Mouse (Mus musculus) heart, postnatal 4 days (tissue): ENCODE measurements around the gene Pml. TPM values are rescaled to one million over a fixed set of nuclear protein-coding genes. Genes with fewer than 3 reads are reported as not detected.
"Not testable (repeated sequence)": the region's sequence is repeated elsewhere in the genome, so short reads cannot be mapped to it uniquely, and the experiment has no call there.

Experiments
- DNase-seq: peaks from one replicate; pipeline ENCODE4 v3.0.0; 2021
- total RNA-seq, 2 experiments: library from RNA; stranded (reverse); gene quantifications; 2 replicates each; pipeline ENCODE4 v1.2.3; 2021

The Pml gene
- total RNA-seq, 2 experiments from 2014 or later: 15.3 to 17.6 TPM

DNA sequence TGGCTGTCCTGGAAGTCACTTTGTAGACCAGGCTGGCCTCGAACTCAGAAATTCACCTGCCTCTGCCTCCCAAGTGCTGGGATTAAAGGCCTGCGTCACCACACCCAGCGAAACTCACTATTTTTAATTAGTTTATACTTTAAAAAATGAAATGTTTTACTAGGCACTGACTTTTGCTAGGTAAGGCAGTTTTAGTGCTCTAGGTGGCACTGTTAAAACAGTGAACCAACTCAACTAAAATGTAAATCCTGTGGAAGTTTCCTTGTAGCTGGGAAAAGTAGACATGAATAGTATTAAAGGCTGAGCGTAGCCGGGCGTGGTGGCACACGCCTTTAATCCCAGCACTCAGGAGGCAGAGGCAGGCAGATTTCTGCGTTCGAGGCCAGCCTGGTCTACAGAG lies 22.0 kb upstream of the Pml start:
- DNase-seq: not testable (repeated sequence)

DNA sequence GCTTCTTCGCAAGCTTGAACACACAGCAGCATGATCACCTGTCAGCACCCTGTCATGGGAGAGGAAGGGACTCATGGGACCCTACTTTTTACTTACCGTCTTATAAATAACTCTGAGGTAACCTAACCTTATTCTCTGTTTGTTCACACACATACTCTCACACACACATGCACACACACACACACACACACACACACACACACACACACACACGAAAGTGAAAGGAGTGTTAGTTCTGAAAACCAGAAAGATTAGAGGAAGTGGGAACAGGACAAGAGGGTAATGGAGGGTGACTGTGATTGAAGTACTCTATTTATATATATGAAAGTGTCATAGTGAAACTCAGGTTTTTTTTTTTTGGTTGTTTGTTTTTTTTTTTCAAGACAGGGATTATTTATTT lies 21.5 kb upstream of the Pml start:
- DNase-seq: no peak

- no peak for DNase-seq
Observed at GRCm38 (mm10) chr9:58270081-58270480, 20.5 kb upstream of the Pml start.

GRCm38 (mm10) chr9:58268384-58269313 lies 19.1 kb upstream of the Pml start:
- peak; percentile 75 for DNase-seq

GRCm38 (mm10) chr9:58267046-58267445 lies 17.5 kb upstream of the Pml start:
- DNase-seq: no peak

DNA sequence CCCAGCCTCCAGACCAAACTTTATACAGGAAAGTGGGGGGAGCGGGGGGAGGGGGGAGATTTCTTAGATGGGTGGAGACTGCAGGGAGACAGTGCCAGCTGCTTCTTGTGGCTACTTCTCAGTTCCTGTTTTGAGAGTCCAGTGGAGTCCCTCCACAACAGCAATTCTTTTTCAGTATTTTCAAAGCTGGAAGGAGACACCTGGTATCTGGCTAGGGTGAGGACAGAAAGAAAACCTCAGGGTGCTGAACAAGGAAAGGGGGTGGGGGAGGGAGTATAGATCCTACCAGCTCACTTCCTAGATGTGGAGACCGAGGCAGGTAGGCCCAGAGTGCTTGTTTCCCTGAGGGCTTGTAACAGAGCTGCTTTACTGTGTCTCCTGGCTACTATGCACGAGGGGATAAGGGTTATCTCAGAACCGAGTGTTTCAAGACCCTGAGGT lies 17.0 kb upstream of the Pml start:
- DNase-seq: no peak

- no peak for DNase-seq
Observed at GRCm38 (mm10) chr9:58265368-58265767, 15.8 kb upstream of the Pml start.

DNA sequence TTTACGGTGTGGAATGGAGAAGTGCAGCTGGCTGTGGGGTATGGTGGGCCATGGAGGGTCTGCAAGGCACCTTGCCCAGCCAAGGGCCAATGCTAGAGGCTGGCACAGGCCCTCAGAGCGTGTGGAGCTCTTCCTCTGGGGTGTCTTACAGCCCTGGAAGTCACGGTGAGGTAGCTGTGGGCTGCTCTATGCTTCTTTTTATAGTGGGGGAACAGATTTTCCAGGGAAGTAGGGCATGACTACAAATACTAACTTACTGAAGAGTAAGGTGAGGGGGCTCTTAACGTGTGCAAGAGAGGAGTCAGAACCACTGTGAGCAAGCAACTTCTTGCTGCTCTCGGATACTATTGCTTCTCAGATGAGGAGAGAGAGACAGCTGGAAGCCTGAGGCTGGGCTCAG lies 12.9 kb upstream of the Pml start:
- no peak for DNase-seq

DNA sequence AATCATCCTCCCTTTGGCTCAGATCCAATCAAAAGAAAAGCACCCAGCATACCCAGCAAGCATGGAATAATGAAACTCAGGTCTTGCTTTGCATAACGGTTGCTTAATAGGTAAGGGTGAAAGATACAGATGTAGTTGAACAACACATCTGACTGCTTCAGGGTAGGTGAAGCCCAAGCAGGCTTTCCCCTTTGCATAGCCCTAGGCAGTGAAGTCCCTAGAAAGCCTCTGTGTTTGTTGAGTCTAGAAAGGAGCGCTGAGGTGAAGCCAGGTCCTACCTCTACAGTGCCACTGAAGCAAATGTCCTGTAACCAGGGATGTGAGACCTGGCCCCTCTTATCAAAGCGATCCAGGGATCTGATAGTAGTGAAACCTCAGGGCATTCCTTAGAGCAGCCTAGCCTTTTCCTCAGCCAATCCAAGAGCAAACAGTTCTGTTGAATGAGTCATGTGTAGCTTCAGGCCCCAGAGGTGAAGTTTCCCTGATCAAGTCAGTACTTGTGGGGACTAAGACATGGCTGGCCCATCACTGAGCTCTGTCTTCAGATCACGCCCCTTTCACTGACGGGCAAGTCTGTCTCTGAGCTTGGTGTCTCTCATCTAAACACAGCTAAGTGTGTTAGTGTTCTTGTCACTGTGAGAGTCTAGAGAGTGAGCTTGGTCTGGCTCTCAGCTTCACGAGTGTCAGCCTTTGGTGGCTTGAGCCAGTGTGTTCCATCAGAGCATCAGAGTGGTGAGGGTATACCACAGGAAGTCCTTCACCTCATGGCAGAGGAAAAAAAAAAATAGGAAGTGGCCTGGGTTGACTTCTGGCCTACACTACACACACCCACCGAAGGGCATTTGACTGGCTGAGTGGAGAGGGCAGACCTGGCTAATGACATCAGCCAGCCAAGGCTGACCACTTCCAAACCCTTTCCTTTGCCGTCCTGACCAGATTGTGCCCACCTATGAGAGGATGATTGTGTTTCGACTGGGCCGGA lies 6.4 kb upstream of the Pml start:
- no peak for DNase-seq

DNA sequence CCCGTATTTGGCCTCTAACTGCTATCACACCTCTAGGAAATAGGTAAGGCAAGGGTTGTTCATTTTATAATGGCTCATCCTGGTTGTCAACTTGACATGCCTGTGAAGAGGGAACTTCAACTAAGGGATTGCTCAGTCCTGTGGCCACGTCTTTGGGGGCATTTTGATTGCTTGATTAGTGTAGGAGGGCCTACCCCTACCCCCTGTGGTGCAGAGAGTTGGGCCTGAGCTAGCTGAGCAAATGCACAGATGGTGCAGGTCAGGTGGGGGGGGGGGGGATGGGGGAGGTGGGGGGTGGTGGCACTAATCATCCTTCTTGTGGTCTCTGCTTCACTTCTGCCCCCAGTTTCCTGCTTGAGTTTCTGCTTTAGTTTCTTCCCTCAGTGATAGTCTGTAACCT lies 5.5 kb upstream of the Pml start:
- DNase-seq: no peak

DNA sequence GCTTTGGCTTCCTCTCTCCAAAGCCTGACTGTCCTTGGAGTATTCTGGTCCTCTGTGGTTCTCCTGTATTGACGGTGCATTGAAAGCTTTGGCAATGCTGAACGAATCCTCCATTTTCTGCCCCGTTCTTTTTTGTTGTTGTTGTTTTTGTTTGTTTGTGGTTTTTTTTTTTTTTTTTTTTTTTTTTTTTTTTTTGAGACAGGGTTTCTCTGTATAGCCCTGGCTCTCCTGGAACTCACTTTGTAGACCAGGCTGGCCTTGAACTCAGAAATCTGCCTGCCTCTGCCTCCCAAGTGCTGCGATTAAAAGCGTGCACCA lies 4.2 kb upstream of the Pml start:
- not testable (repeated sequence) for DNase-seq

- DNase-seq: peak; percentile 96
Observed at GRCm38 (mm10) chr9:58253033-58253804, 3.6 kb upstream of the Pml start, which contains the start of gene Stoml1. Gene Stoml1 (plus strand): TSS chr9:58253164.

DNA sequence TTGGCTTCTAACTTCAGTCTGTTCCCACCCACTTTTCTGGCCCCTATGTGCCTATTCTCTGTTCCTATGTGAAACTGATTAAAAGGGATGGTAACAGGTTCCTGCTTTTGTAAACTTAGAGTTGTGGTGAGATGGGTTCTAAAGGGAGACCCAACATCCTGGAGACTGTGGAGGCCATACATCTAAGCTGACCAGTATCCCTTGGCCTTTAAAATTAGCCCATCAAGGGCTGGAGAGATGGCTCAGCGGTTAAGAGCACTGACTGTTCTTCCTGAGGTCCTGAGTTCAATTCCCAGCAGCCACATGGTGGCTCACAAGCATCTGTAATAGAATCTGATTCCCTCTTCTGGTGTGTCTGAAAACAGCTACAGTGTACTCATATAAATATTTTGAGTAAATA lies 1.1 kb upstream of the Pml start:
- not testable (repeated sequence) for DNase-seq

GRCm38 (mm10) chr9:58250322-58250721 lies 736 bp upstream of the Pml start:
- no peak for DNase-seq

DNA sequence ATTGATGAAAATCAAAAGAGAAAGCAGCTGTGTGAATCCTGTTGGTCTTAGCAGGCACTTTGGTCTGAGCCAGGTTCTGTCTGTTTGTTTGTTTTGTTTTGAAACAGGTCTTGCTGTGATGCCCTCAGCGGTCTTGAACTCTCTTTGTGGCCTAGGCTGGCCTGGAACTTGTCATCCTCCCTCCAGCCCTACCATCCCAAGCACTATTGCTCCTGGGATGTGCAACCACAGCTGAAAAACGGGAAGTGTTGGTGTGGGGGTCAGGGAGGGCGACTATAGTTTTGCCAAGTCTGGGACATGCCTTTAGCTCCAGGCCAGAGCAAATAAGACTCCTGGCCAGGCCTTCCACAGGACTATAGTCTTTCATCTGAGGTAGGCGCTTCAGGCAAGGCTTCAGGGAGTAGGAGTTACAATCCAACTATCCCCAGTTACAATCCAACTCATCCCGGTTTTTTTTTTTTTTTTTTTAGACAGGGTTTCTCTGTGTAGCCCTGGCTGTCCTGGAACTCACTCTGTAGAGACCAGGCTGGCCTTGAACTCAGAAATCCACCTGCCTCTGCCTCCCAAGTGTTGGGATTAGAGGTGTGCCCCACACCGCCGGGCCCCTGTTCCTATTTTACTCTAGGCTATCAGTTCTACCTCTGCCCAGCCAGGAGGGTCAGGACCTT lies 706 bp downstream of the Pml start:
- no peak for DNase-seq

DNA sequence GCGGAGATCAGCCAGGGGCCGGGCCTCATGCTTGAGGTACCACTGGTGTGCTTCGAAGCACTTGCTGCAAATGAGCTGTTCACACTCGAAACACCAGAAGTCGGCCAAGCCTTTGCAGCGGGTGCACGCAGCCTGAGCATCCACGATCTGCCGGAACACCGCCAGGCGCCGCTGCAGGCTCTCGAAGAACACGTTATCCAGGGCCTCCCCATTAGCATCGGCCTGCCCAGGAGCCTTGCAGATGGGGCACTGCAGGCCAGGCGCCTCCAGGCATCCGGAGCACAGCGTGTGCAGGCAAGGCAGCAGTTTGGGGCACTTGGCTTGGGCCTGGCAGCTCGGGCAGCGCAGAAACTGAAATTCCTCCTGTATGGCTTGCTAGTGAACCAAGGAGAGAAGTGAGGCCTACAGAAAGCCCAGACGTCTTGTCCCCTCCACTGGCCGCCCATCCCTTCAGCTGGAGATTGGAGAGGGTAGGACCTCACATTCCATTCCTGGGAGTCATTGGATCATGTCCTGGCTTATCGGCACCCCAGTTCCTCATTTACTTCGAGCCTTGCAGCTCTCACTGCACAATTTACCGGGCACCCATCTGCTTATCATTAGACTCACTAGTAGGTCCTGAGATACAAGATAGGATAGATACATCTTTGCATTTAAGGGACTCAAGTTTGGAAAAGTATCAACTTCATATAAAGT lies 2.4 kb downstream of the Pml start:
- peak; percentile 87 for DNase-seq

DNA sequence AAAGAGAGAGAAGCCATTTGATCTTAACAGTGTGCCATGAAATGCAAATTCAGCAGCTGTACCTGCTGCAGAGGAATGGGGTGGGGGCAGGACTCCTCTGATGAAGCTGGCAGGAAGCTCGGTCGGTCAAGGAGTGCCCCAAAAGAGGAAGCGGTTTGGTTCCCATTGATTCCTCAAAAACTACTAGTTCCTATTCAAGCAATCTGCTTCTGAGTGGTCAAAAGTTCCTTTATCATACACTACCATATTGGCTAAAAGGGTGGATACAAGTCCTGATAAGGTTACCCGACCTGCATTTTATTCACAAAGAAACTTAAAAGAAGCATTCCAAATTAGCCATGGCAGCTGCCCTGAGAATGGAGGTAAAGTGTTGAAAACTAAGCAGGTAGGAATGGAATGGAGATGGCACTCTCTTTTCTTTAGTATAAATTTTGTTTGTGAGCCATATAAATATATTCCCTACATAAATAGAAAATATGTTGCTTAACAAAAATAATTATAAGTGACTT lies 3.4 kb downstream of the Pml start:
- DNase-seq: no peak

GRCm38 (mm10) chr9:58243696-58244095 lies 5.9 kb downstream of the Pml start:
- no peak for DNase-seq

DNA sequence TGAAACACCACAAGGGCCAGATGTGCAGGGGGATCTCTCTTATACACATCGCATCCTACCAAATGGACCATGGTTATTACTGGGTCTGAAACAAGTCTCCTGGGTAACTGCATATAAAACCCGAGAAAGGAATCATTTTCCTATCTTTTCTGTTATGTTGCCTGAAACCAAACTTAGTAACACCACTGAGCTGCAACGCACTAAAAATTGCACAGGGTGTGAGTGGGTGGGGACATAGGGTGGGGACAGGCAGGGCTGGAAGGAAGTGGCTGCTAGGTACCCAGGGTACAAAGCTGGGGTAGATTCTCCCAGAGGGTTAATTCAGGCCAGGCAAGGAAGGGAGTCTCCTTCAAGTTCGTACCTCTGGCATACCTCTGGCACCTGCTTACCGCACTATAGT lies 6.9 kb downstream of the Pml start:
- DNase-seq: no peak

- peak; percentile 72 for DNase-seq
Observed at GRCm38 (mm10) chr9:58241780-58242485, 7.7 kb downstream of the Pml start.
